In genomic region chr9:119093419-119094295, GRCm38 (mm10) we compare ENCODE assay signal across 8 mouse cellular contexts. TPM values are rescaled to one million over a fixed set of nuclear protein-coding genes. Genes with fewer than 3 reads are reported as not detected.
DNase-seq lines count a peak whose midpoint lies in the region; ATAC-seq lines count a peak whose summit lies in the region.

TSS of gene Plcd1 (minus strand) at chr9:119093502.

- no peaks in the 10 kb centered on the region for H3K27me3 ChIP-seq in embryonic facial prominence, embryonic 14.5 days (replicated peaks; ENCODE audit: control insufficient read depth, insufficient read depth, low read length)
- peaks cover 32% of the 10 kb centered on the region for H3K27me3 ChIP-seq in limb, embryonic 12.5 days
- peaks cover 57% of the 10 kb centered on the region for H3K27me3 ChIP-seq in midbrain, embryonic 13.5 days
- H3K27me3 ChIP-seq in stomach, embryonic 16.5 days (ENCODE audit: control insufficient read depth, insufficient read depth, low read length): no peaks in the 10 kb centered on the region; the same call in 1 of the 2 replicates

- no peaks in the 10 kb centered on the region for H3K36me3 ChIP-seq in embryonic facial prominence, embryonic 14.5 days (ENCODE audit: control insufficient read depth, insufficient read depth, low read length)
- no peaks in the 10 kb centered on the region for H3K36me3 ChIP-seq in limb, embryonic 12.5 days
- no peaks in the 10 kb centered on the region for H3K36me3 ChIP-seq in midbrain, embryonic 13.5 days
- H3K36me3 ChIP-seq in stomach, embryonic 16.5 days (ENCODE audit: control insufficient read depth, insufficient read depth, low read length): no peaks in the 10 kb centered on the region

- WGBS in embryonic facial prominence, embryonic 14.5 days: 12% methylated on average over 40 of the region's 45 CpGs
- WGBS in limb, embryonic 12.5 days: 9% methylated on average over 39 of the region's 45 CpGs
- WGBS in midbrain, embryonic 13.5 days: 9% methylated on average over 45 of the region's 45 CpGs
- 11% methylated on average over 45 of the region's 45 CpGs for WGBS in stomach, embryonic 16.5 days

- no peak for ATAC-seq in cerebellum, adult (ENCODE audit: insufficient number of reproducible peaks, low FRiP score, low TSS enrichment)
- ATAC-seq in embryonic facial prominence, embryonic 14.5 days (ENCODE audit: low read depth): peak; percentile 90
- ATAC-seq in limb, embryonic 12.5 days (ENCODE audit: insufficient number of reproducible peaks, insufficient read depth, low FRiP score, low TSS enrichment, low read depth): peak; percentile 77
- ATAC-seq in midbrain, embryonic 13.5 days: peak; percentile 82
- ATAC-seq in stomach, embryonic 16.5 days (ENCODE audit: insufficient read depth, low FRiP score): peak; percentile 84

- H3K4me3 ChIP-seq in embryonic facial prominence, embryonic 14.5 days (ENCODE audit: low read depth, low read length): peak within 1 kb of the TSS; percentile 69
- H3K4me3 ChIP-seq in limb, embryonic 12.5 days (replicated peaks): peak within 1 kb of the TSS; percentile 47
- peak within 1 kb of the TSS; percentile 51 for H3K4me3 ChIP-seq in midbrain, embryonic 13.5 days (replicated peaks)
- H3K4me3 ChIP-seq in stomach, embryonic 16.5 days (replicated peaks; ENCODE audit: low read length): peak within 1 kb of the TSS; percentile 71

- H3K9ac ChIP-seq in embryonic facial prominence, embryonic 14.5 days (ENCODE audit: low read depth, low read length): peak within 1 kb of the TSS; percentile 73
- H3K9ac ChIP-seq in limb, embryonic 12.5 days (replicated peaks): peak within 1 kb of the TSS; percentile 61
- H3K9ac ChIP-seq in midbrain, embryonic 13.5 days (replicated peaks): peak within 1 kb of the TSS; percentile 69
- H3K9ac ChIP-seq in stomach, embryonic 16.5 days (ENCODE audit: low read length): peak within 1 kb of the TSS; percentile 82

- no peaks in the 10 kb centered on the region for H3K9me3 ChIP-seq in embryonic facial prominence, embryonic 14.5 days (ENCODE audit: control insufficient read depth, low read length)
- H3K9me3 ChIP-seq in limb, embryonic 12.5 days: no peaks in the 10 kb centered on the region
- H3K9me3 ChIP-seq in midbrain, embryonic 13.5 days: no peaks in the 10 kb centered on the region
- no peaks in the 10 kb centered on the region for H3K9me3 ChIP-seq in stomach, embryonic 16.5 days (replicated peaks; ENCODE audit: control insufficient read depth, low read length)

- H3K27ac ChIP-seq in embryonic facial prominence, embryonic 14.5 days (replicated peaks; ENCODE audit: low read depth, low read length): peak within 1 kb of the TSS; percentile 83
- H3K27ac ChIP-seq in limb, embryonic 12.5 days: peak within 1 kb of the TSS; percentile 62; the same call in 1 of the 2 replicates
- no peak within 1 kb of the TSS; the same call in 1 of the 2 replicates for H3K27ac ChIP-seq in midbrain, embryonic 13.5 days
- H3K27ac ChIP-seq in stomach, embryonic 16.5 days (ENCODE audit: low read length): peak within 1 kb of the TSS; percentile 85

- peaks cover 24% of the 10 kb centered on the region for H3K4me1 ChIP-seq in embryonic facial prominence, embryonic 14.5 days (ENCODE audit: control insufficient read depth, insufficient read depth, low read length)
- peaks cover 49% of the 10 kb centered on the region for H3K4me1 ChIP-seq in limb, embryonic 12.5 days (replicated peaks)
- H3K4me1 ChIP-seq in midbrain, embryonic 13.5 days (replicated peaks): peaks cover 43% of the 10 kb centered on the region
- peaks cover 21% of the 10 kb centered on the region for H3K4me1 ChIP-seq in stomach, embryonic 16.5 days (ENCODE audit: control insufficient read depth, insufficient read depth, low read length)

- H3K4me2 ChIP-seq in embryonic facial prominence, embryonic 14.5 days (ENCODE audit: low read depth, low read length): peak within 1 kb of the TSS; percentile 93
- peak within 1 kb of the TSS; percentile 72 for H3K4me2 ChIP-seq in limb, embryonic 12.5 days
- H3K4me2 ChIP-seq in midbrain, embryonic 13.5 days (replicated peaks): peak within 1 kb of the TSS; percentile 74
- H3K4me2 ChIP-seq in stomach, embryonic 16.5 days (ENCODE audit: low read depth, low read length): peak within 1 kb of the TSS; percentile 87

- peak; percentile 50 for DNase-seq in cerebellum, adult 11 months
- peak; percentile 92 for DNase-seq in embryonic facial prominence, embryonic 14.5 days (ENCODE audit: low spot score)
- DNase-seq in heart, adult 8-10 months (ENCODE audit: low spot score): peak; percentile 91
- peak; percentile 85 to 88 for DNase-seq in kidney, adult 8-10 months

RNA-seq across cellular contexts. Expression of gene Plcd1, which starts in this region (rescaled TPM):
- 43.5 and 45.2 TPM in 2 replicates for polyA plus RNA-seq in embryonic facial prominence, embryonic 14.5 days (2014; fragmentation: Nextera tagmentation; extraction: Ambion mirVana)
- total RNA-seq in heart, adult 8-10 months (2022): 10 to 100 TPM; 15.3 to 20.1 (median 17.5) TPM
- polyA plus RNA-seq in limb, embryonic 12.5 days (2016; fragmentation: Nextera tagmentation; extraction: Ambion mirVana): 25.1 and 27.8 TPM in 2 replicates
- 20.0 and 21.0 TPM in 2 replicates for polyA plus RNA-seq in midbrain, embryonic 13.5 days (2015; fragmentation: Nextera tagmentation; extraction: Ambion mirVana)
- 75.9 and 92.4 TPM in 2 replicates for polyA plus RNA-seq in stomach, embryonic 16.5 days (2015; fragmentation: Nextera tagmentation; extraction: Ambion mirVana)
